Mouse (Mus musculus) small intestine, adult 2 months (tissue): ENCODE data around the gene Tescl. TPM values are rescaled to one million over a fixed set of nuclear protein-coding genes. Genes with fewer than 3 reads are reported as not detected.

ENCODE experiments used
- H3K27ac ChIP-seq: fragments of 200-500 bp; 2 replicates; pipeline ENCODE4 v1.5.1; 2012; ENCODE audit warnings: low read depth, low read length, control low read depth, inconsistent platforms; ENCODE audit not compliant: insufficient read depth
- H3K27me3 ChIP-seq: fragments of 200-500 bp; 2 replicates; pipeline ENCODE4 v1.6.1; 2012; ENCODE audit warnings: mild to moderate bottlenecking, moderate library complexity, low read length, inconsistent platforms; ENCODE audit not compliant: control insufficient read depth, insufficient read depth
- H3K36me3 ChIP-seq: fragments of 200-500 bp; 2 replicates; pipeline ENCODE4 v1.6.1; 2012; ENCODE audit warnings: mild to moderate bottlenecking, low read length, control low read depth, inconsistent platforms; ENCODE audit not compliant: control insufficient read depth, insufficient read depth
- H3K4me1 ChIP-seq: fragments of 200-500 bp; 2 replicates; pipeline ENCODE4 v1.6.1; 2012; ENCODE audit warnings: low read length, inconsistent platforms, mixed read lengths; ENCODE audit not compliant: control insufficient read depth, insufficient read depth, insufficient read length
- H3K4me3 ChIP-seq: fragments of 200-500 bp; 2 replicates; pipeline ENCODE4 v1.5.1; 2012; ENCODE audit warnings: low read depth, mild to moderate bottlenecking, control low read depth, inconsistent platforms, low read length, moderate library complexity
- CTCF ChIP-seq: fragments of 200-500 bp; IDR thresholded peaks from 2 replicates; pipeline ENCODE4 v1.5.1; 2012; ENCODE audit warnings: low read depth, mild to moderate bottlenecking, control low read depth, inconsistent platforms, low read length, moderate library complexity, mixed read lengths; ENCODE audit not compliant: insufficient replicate concordance, insufficient read length; ENCODE audit errors: extremely low read depth
- POLR2A ChIP-seq: fragments of 200-500 bp; IDR thresholded peaks from 2 replicates; pipeline ENCODE4 v1.6.1; 2012; ENCODE audit warnings: low read depth, mild to moderate bottlenecking, control low read depth, inconsistent platforms, low read length, moderate library complexity
- WGBS: fragments of 180-500 bp; shearing (Covaris S2); methylation state at CpG from one replicate; pipeline ENCODE4 v1.1.7; 2018; 5-methylcytosine and 5-hydroxymethylcytosine counted together
- polyA plus RNA-seq: library from polyadenylated mRNA; depleted of rRNA; stranded (reverse); fragments of >200 nt; gene quantifications from 2 replicates; pipeline ENCODE4 v1.2.3, GENCODE M21; 2012; rRNA removed

Tescl gene
- polyA plus RNA-seq = 0.15 TPM in 1 of 2 replicates, not detected in the other

GRCm38 (mm10) chr7:24333304-24333986 is at the start of gene Tescl:
Gene Tescl (minus strand): TSS chr7:24333936.
- no peak for TF ChIP-seq POLR2A
- no peak for TF ChIP-seq CTCF
- Histone ChIP-seq H3K4me3 (0 out of 2 replicates have a peak within 1 kb of the TSS, but pooled peaks have one; percentile 8), H3K27me3 (peaks cover 15% of the 10 kb centered on the region; the same call in 1 of the 2 replicates), H3K36me3 (no peaks in the 10 kb centered on the region), H3K27ac (no peak within 1 kb of the TSS), H3K4me1 (no peaks in the 10 kb centered on the region)
- 40% methylated on average over 49 of the region's 49 CpGs for WGBS

GRCm38 (mm10) chr7:24382730-24383372 is 49.1 kb upstream of the Tescl start:
- TF ChIP-seq POLR2A = no peak
- no peak for TF ChIP-seq CTCF
- Histone ChIP-seq H3K36me3 (peaks cover 23% of the 10 kb centered on the region), H3K4me1 (no peaks in the 10 kb centered on the region), H3K27ac (peak overlapping the region; percentile 51), H3K4me3 (no peak overlapping the region), H3K27me3 (no peaks in the 10 kb centered on the region)
- WGBS = 70% methylated on average over 16 of the region's 16 CpGs

DNA sequence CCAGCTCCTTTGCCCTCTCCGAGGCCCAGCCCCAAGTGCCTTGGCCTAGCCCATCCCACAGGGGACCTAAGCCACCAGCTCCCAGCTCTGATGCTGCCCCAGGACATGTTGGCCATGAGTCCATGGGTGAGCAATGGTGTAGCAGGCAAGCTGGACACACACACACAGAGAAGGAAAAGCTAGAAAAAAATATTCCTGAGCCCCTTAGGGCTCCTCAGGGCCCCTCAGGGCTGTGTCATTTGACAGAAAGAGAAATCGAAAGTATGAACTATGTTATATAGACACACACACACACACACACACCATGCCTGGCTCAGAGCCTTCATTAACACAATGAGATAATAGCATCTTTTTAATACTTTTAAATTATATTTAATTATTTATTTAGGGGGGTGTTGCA is 46.6 kb upstream of the Tescl start:
- no peaks in the 10 kb centered on the region for H3K27me3 ChIP-seq
- no peak for TF ChIP-seq CTCF
- no peak for TF ChIP-seq POLR2A
- peak overlapping the region; percentile 19; the same call in 1 of the 2 replicates for H3K27ac ChIP-seq
- H3K4me1 ChIP-seq = peaks cover 13% of the 10 kb centered on the region
- 69% methylated on average over 2 of the region's 2 CpGs for WGBS
- H3K36me3 ChIP-seq = peaks cover 19% of the 10 kb centered on the region
- H3K4me3 ChIP-seq = no peak overlapping the region

- no peak overlapping the region for H3K4me3 ChIP-seq
- H3K27ac ChIP-seq = peak overlapping the region; percentile 44; the same call in 1 of the 2 replicates
- H3K36me3 ChIP-seq = peaks cover 19% of the 10 kb centered on the region
- 82% methylated on average over 7 of the region's 7 CpGs for WGBS
- H3K4me1 ChIP-seq = peaks cover 13% of the 10 kb centered on the region
- TF ChIP-seq POLR2A (no peak), CTCF (no peak)
- no peaks in the 10 kb centered on the region for H3K27me3 ChIP-seq
Measured at GRCm38 (mm10) chr7:24379934-24380333, 46.2 kb upstream of the Tescl start.

DNA sequence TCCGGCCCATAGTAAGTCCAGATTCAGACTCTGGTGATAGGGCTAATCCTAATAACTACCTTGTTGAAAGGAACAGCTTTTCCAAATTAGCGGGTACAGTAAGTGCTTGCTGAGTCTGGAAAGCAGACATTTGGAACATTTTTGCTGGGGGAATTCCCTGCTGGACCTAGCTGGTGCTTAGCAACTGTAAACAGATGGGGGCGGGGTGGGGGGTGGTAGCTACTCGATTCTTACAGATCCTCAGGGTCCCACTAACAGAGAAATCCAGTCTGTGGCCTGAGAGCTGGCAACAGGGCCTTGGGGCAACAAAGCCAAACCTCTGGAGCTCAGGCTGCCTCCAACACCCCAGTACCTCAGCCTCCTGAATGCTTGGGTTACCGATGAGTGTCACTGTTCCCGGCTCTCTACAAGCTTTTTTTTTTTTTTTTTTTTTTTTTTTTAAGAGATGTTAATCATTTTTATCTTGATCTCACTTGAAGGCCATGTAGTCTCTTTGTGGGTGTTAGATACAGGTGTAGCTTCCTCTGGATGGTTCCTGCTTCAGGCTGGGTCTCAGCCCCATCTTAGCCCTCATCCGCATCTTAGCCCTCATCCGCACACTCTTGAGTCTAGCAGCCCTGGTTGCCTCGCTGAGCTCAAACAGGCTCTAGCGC is 44.4 kb upstream of the Tescl start:
- WGBS = 84% methylated on average over 10 of the region's 10 CpGs
- Histone ChIP-seq H3K27me3 (no peaks in the 10 kb centered on the region), H3K4me3 (no peak overlapping the region), H3K4me1 (peaks cover 23% of the 10 kb centered on the region), H3K27ac (no peak overlapping the region), H3K36me3 (peaks cover 16% of the 10 kb centered on the region)
- TF ChIP-seq POLR2A = no peak
- no peak for TF ChIP-seq CTCF

DNA sequence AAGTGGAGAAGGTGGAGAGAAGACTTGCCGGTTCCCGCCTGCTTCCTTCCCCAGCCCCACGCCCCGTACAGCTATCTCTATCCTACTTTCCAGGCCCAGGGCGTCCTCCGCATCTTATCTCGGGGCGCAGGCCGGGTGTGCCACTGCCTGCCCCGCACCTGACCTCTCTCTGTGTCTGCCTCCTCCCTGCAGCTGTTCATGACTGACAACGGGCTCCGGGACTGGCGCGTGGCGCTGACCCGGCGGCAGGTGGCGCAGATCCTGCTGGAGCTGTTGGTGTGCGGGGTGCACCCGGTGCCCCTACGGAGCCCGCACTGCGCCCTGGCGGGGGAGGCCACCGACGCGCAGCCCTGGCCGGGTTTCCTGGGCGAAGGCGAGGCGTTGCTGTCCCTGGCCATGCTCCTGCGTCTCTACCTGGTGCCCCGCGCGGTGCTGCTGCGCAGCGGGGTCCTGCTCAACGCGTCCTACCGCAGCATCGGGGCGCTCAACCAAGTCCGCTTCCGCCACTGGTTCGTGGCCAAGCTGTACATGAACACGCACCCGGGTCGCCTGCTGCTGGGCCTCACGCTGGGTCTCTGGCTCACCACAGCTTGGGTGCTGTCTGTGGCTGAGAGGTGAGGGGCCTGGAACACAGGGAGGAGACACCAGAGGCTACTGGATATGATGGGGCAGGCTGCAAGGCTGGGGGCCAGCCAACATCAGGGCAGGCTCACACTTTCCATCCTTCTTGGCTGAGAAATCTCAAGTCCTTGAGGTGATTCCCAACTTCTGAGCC is 43.5 kb upstream of the Tescl start:
- H3K27me3 ChIP-seq = no peaks in the 10 kb centered on the region
- 27% methylated on average over 49 of the region's 49 CpGs for WGBS
- peaks cover 13% of the 10 kb centered on the region for H3K36me3 ChIP-seq
- peak overlapping the region; percentile 19 for H3K4me3 ChIP-seq
- H3K4me1 ChIP-seq = peaks cover 29% of the 10 kb centered on the region
- H3K27ac ChIP-seq = peak overlapping the region; percentile 54; the same call in 1 of the 2 replicates
- no peak for TF ChIP-seq POLR2A
- TF ChIP-seq CTCF = peak; percentile 41; the same call in 1 of the 2 replicates

DNA sequence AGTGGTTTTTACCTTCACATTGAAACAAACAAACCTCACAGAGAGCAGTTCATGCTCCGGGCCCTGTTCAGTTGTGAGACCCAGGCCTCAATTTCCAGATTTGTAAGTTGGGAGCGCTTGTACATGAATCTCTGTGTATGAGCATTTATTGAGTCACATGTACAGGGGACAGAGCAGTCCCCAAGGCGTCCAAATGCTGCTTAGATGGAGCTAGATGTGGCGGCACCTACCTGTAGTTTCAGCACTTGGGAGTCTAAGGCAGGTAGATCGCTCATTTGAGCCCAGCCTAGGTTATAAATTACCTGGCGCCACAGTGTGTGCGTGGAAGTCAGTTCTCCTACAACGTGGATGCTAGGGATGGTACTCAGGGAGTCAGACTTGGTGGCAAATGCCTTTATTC is 42.7 kb upstream of the Tescl start:
- no peaks in the 10 kb centered on the region for H3K27me3 ChIP-seq
- TF ChIP-seq CTCF = no peak
- no peak for TF ChIP-seq POLR2A
- H3K4me3 ChIP-seq = no peak overlapping the region
- 48% methylated on average over 8 of the region's 8 CpGs for WGBS
- peaks cover 8% of the 10 kb centered on the region for H3K36me3 ChIP-seq
- H3K4me1 ChIP-seq = peaks cover 33% of the 10 kb centered on the region
- H3K27ac ChIP-seq = peak overlapping the region; percentile 54
